Mouse (Mus musculus): ENCODE measurements around the gene Spdef.

The Spdef gene

DNA sequence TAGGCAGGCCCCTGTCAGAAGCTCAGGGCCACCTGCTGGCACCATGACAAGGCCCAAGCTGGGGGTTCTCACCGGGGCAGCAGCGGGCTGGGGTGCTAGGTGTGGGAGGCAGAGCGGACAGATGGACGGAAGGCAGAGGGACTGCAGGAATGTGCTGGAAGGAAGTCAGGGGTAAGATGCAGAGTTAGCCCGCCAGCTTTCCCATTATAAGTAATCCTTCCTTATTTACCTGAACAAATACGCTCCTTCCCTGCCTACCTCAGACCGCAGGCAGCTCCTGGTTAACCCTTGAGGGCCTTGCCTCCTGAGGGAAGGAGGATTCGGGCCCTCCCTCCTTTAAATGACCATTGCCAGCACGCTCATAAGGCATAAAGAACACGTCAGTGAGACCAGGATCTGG is at the start of gene Spdef:
Gene Spdef, minus strand, starts transcription at position 186 of the 400 bp plus-strand sequence.
- in situ Hi-C loops (cut with MboI; ENCODE audit: low pct_unique_long_range_greater_than_20kb in 1 of 2, low sequenced_read_pairs in 2 of 2, unreplicated experiment in 1 of 2), result no loop called here

DNA sequence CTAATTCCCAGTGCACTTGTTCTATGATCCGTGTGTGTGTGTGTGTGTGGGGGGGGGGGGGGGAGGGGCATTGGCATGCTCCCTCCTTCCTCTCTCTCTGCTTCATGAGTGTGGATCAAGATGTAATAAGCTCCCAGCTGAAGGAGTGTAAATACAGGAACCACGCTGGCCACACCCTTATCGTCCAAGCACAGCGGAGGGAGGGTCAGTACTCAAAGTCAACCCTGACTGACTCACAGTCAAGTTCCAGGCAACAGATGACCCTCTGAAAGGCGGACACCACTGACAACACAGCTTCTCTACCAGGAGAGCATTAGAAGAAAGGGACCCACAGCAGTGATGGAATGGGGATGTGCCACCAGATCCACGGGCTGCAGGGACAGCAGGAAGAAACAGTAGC is 49.1 kb upstream of the Spdef start:
- in situ Hi-C loops (cut with MboI; ENCODE audit: low pct_unique_long_range_greater_than_20kb in 1 of 2, low sequenced_read_pairs in 2 of 2, unreplicated experiment in 1 of 2), result no loop called here

DNA sequence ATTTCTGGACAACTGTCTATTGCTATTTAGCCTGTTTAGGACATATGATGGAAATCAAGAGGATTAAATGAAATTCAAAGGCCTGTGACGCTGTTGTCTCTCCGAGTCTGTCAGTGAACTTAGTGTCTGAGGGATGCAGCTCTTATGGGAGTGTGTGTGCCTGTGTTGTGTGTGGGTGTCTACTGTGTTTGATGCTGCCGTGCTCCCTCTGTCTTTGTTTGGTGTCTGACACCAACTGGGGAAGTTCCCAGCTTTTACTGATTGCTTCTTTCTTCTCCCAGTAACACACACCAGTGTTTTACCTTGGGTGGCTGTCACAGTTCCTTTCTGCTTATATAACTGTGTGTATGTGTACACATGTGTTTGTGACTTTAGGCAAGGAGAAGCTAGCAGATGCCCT is 45.4 kb upstream of the Spdef start:
- in situ Hi-C loops (cut with MboI; ENCODE audit: low pct_unique_long_range_greater_than_20kb in 1 of 2, low sequenced_read_pairs in 2 of 2, unreplicated experiment in 1 of 2), result no loop called here

DNA sequence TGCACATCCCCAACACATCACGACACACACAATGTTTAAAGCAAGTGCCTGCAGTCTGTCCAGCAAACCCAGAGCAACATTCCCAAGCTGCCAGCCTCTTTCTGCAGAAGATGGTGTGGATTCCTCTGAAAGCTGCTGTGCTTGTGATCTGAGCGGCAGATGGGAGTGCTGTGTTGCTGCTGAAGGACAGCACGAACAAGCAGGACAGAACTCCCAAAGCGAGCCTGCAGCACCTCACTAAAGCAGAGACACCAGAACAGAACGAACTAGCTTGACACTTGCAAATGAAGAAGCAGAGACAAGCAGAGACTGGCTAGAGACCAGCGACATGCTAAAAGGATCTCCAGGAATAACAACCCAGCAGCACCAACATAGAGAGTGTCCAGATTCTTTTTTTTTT is 42.9 kb upstream of the Spdef start:
- in situ Hi-C loops (cut with MboI; ENCODE audit: low pct_unique_long_range_greater_than_20kb in 1 of 2, low sequenced_read_pairs in 2 of 2, unreplicated experiment in 1 of 2), result no loop called here

DNA sequence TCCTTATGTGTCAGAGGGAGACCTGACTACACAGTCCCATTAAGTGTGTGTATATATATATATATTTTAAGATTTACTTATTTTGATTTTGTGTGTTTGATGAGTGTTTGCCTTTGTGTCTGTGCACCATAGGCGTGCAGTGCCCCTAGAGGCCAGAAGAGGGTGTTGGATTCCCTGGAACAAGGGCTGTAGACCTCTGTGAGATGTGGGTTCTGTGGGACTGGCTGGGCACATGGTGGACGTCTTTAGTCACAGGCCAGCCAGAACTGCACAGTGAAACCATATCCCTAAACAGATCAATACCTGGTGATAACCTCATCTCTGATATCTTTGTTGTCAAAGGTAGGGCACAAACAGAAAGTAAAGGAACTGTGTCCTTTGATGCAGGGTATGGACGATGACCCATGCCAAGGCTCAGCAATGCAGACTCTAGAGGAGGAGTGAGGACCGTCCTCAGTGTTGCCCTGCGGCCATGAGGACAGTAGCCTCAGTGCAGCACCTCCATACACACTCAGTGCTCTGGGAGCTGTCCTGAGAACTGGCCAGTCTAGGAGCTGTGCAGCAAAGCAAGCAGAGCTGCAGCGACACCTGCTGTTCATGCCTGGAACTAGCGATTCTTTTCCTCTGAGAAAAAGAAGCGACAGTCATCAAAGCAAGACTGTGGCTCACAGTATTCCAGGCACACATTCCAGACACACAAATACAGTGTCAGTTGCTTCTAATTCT is 40.2 kb upstream of the Spdef start:
- in situ Hi-C loops (cut with MboI; ENCODE audit: low pct_unique_long_range_greater_than_20kb in 1 of 2, low sequenced_read_pairs in 2 of 2, unreplicated experiment in 1 of 2), result no loop called here

DNA sequence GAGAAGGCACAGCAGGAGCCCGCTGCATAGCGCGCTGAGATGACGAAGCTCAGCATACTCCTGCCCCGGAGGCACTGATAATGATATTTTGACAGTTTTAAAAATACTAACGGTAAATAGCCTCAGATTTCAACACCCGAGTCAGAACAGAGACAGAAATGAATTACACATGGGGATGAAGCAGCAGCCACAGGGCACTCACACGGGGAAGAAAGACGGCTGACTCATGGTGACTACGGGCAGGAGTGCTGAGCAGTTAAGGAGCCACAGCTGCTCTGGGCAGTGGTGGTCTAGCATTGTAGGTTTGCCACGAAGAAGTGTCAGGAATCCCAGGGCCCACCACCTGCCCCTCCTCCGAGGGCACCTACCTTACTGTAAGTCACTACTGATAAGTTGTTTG is 38.8 kb upstream of the Spdef start:
- in situ Hi-C loops (cut with MboI; ENCODE audit: low pct_unique_long_range_greater_than_20kb in 1 of 2, low sequenced_read_pairs in 2 of 2, unreplicated experiment in 1 of 2), result no loop called here

DNA sequence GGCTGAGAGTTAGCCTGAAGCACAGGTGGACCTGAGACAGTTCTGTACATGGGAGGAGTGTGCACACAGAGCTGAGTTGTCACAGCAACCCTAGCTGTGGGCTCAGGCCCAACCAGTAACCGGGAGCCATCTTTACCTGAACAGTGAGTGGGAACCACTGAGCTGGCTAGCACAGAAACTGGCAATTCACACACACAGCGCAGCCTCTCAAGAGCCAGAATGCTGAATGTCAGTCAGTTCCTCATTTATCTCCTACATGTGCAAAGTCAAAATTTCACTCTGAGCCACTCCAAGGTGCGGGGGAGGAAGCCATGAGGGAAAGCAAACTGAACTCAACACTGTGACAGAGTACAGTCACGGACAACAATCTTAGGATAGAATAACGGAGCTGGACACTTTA is 38.4 kb upstream of the Spdef start:
- in situ Hi-C loops (cut with MboI; ENCODE audit: low pct_unique_long_range_greater_than_20kb in 1 of 2, low sequenced_read_pairs in 2 of 2, unreplicated experiment in 1 of 2), result no loop called here

DNA sequence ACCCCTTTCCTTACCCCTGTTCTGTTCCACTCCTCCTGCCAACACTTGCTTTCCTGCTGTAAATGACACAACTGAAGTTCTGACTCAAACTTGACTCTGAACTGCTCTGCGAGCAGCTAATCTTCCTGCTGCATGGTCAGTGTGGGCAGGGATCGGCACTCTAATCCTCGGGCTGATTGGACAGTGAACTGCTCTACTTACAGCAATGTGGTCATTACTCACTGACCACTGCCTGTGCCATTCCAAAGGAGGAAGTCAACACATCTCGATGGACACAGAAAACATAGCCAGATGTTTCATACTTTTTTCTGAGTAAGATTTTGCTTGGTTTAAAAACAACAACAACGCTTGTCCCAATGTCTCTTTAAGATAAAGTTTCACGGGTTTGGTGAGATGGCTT is 36.3 kb upstream of the Spdef start:
- in situ Hi-C loops (cut with MboI; ENCODE audit: low pct_unique_long_range_greater_than_20kb in 1 of 2, low sequenced_read_pairs in 2 of 2, unreplicated experiment in 1 of 2), result no loop called here

DNA sequence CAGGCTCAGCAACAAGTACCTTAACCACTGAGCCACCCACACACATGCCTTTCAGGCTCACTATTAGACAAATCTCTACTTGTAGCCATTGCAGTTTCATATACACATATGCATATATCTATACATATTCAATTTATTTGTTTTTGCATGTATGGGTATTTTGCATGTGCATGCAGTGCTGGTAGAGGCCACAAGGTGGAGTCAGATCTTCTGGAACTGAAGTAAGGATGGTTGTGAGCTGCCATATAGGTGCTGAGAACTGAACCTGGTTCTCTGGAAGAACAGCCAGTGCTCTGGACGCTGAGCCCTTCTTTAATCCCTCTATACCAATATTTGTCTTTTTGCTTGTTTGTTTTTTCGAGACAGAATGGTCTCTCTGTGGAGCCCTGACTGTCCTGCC is 35.7 kb upstream of the Spdef start:
- in situ Hi-C loops (cut with MboI; ENCODE audit: low pct_unique_long_range_greater_than_20kb in 1 of 2, low sequenced_read_pairs in 2 of 2, unreplicated experiment in 1 of 2), result no loop called here

DNA sequence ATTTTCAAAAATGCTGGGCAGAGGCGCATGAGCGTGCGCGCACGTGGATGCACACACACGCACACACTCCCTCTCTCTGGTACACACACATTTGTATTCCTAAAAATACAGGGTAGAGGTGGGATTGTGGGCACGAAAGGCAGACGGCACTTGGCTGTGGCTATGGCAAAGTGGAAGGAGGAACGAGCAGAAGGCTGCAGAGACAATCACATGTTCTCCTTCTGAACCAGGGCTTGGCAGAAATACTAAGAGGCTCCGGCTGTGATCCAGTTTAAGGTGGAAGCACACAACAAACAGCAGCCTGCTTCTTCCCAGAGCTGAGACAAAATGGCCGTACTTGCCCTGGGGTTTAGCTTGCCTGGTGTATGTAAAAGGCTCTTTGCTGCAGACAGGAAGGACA is 34.1 kb upstream of the Spdef start:
- in situ Hi-C loops (cut with MboI; ENCODE audit: low pct_unique_long_range_greater_than_20kb in 1 of 2, low sequenced_read_pairs in 2 of 2, unreplicated experiment in 1 of 2), result no loop called here

DNA sequence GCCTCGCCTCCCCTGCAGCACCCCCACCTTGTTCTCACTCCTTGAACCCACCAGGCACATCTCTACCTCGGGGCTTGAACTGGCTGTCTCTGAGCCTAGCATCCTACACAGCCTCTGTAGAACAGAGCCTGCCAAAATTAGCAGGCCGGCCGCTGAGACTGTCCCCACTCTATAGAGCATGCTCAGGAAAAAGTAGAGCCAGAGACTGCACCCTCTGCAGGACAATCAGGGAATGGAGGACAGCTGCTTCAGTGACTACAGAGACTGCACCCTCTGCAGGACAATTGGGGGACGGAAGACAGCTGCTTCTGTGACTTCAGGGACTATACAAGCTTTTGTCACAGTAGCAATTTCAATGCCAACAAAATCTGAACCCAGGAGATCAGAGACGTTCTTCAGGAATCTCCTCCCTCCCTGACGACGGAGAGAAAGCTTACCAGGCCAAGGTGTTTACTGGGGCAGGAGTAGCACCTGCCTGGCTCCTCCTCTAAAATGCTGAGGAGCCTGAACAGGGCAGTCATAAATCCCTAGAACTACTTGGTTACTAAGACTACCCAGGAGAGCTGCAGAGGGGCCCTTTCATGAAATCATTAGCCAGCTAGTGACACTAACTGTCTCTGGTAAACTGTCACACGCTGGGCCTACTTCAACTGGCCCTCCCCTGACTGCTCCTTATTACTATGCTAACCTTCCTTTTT is 33.0 kb upstream of the Spdef start:
- in situ Hi-C loops (cut with MboI; ENCODE audit: low pct_unique_long_range_greater_than_20kb in 1 of 2, low sequenced_read_pairs in 2 of 2, unreplicated experiment in 1 of 2), result no loop called here

DNA sequence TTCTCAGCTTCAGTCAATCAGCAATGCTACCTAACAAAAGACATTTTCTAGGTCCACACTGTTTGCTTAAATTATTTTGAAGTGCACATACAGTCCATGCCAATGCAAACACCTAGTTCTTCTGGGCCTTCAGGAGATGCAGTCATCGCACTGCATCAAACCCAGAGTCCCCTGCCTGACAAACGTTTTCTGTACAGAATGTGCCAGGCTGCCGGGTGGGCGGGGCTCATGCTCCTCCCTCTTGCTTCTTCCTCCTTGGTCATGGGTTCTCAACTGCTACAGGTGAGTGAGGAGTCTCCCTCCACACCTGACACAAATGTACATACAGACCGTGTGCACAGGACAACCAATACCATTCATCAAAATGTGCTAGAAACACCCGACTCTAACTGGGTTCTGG is 31.4 kb upstream of the Spdef start:
- in situ Hi-C loops (cut with MboI; ENCODE audit: low pct_unique_long_range_greater_than_20kb in 1 of 2, low sequenced_read_pairs in 2 of 2, unreplicated experiment in 1 of 2), result no loop called here

DNA sequence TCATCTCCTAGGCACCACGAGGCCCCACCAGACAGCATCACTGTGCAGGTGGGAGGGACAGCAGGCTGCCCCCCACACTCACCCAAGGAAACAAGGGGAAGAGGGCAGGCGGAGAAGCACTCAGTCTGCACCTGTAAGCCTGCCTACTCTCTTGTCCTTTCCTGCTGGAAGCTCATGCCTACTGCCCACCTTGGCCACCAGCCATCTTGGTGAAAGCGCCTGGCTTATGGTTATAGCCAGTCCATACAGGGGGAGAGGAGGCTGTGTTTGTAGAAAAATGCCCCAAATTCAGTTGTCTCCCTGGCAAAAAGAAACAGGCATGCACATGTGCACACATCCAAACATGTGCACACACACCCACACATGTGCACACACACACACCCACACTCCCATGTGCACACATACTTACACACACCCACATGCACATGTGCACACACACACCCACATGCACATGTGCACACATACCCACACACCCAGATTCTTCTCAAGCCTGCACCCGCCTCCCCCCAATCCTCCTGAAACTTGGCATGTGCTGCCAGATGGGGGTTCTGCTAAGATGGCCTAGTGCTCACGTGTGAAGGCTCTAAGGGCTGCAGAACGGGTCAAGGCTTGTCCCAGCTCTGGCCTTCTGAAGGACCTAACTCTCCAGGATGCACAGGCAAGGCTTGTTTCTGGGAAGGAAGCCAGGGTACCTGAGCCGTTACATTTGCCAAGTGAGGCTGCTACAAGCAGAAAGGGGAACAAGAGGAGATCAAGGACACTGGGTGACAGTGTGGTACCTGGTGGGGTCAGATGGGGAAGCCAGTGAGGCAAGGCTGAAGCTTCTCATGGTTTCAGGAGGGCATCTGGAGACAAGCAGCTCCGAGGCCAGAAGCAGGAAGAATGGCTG is 22.8 kb upstream of the Spdef start:
- in situ Hi-C loops (cut with MboI; ENCODE audit: low pct_unique_long_range_greater_than_20kb in 1 of 2, low sequenced_read_pairs in 2 of 2, unreplicated experiment in 1 of 2), result no loop called here

DNA sequence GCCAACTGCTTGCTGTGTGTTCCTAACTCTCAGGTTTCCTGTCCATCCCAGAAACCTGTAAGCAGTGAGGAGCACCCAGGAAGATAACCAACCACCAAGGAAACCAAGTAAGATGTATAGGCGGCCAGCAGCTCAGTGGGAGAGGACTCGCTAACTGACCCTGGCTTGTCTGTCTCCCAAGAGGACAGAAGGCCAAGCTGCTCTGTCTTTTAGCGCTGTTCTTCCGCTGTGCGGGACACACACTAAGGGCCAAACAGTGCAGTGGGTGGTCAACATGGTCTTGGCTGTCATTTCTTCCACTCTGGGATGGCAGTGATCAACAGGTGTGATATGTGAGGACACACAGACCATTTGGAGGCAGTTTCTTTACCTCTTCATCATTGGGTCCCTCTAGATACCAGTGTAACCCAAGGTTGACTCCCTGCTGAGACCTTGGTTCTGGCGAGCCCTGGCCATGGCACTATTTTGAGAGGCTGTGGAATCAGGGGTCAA is 21.7 kb upstream of the Spdef start:
- in situ Hi-C loops (cut with MboI; ENCODE audit: low pct_unique_long_range_greater_than_20kb in 1 of 2, low sequenced_read_pairs in 2 of 2, unreplicated experiment in 1 of 2), result no loop called here

DNA sequence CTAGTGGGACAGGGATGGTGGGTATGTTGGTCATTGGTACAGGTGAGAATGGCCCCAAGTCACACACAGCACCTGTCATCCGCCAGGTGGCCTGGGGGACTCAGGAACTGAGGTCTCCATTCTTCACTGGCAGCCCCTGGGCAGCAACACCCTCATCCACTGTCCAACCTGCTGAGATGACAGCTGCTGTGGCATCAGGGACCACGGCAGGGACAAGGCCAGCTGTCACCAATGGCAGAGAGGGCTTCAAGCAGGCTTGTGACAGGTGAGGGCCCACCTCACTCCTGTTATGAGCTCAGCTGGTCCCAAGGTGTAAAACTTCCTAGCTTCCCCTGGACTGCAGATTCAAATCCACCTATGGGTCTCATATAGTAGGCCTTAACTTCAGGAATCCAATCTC is 19.4 kb upstream of the Spdef start:
- in situ Hi-C loops (cut with MboI; ENCODE audit: low pct_unique_long_range_greater_than_20kb in 1 of 2, low sequenced_read_pairs in 2 of 2, unreplicated experiment in 1 of 2), result no loop called here

DNA sequence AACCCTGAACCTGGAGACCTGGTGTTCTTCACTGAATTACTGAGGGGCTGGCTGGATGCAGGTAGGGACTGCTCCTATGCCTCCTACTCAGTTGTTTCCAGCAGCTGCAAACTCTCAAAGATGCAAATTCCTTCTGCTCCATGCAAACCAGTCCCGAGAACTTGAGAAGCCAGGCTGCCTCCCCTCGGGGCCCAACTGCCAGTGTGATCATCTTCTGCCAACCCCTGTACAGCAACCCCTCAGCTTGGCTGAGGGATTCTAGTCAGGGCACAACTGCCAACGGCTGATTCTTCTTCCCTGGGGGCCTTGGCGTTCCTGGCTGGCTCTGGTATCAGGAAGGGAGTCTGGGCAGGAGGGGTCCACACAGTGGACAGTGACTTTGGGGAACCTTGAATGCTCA is 17.7 kb upstream of the Spdef start:
- in situ Hi-C loops (cut with MboI; ENCODE audit: low pct_unique_long_range_greater_than_20kb in 1 of 2, low sequenced_read_pairs in 2 of 2, unreplicated experiment in 1 of 2), result no loop called here

DNA sequence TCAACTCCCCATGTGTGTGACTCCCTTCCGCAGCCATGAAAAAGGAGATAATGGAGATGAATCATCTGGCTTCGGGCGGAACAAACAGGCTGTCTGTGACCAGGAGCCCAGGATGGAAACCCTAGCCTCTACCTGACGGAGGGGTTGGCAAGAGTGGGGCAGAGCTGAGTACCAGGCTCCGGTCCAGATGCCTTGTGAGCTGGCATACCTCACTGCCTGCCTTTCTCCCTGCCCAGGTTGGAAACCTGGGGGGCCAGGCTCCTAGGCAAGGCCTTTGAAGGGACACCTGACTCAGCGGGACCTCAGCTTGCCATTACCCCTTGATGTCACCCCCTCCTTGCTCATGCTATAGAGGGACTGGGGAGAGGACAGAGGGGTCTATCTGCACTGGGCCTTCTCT is 12.2 kb upstream of the Spdef start:
- in situ Hi-C loops (cut with MboI; ENCODE audit: low pct_unique_long_range_greater_than_20kb in 1 of 2, low sequenced_read_pairs in 2 of 2, unreplicated experiment in 1 of 2), result no loop called here

DNA sequence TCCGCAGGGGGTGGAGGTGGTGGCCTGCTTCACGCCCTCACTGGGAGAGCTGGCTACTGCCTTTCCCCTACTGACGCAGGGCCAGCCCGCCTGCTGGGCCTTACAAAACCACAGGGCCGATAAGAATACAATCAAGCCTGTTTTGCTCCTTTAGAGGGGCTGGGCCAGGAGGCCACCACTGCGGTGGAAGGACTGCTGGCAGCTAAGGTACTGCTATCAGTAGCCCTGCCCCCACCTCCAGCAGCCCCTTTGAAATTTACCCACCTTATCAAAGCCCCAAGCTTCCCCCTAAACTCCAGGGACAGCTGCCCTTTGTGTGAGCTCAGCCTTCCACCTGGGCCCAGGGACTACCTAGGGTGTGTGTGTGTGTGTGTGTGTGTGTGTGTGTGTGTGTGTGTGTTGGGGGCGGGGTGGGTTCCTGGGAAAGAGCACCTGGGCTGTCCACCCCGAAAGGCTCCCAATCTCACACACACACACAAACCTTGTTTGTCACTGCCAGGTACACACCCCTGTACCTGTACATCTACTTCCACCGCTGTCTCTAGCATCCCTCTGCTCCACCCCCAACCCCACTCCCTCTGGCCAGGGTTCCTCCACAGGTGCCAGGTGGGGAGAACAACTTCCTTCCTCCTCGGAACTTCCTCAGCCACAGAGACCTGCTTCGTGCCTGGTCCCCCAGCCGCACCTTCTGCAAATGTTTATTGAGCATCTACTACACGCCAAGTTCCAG is 5.8 kb upstream of the Spdef start:
- in situ Hi-C loops (cut with MboI; ENCODE audit: low pct_unique_long_range_greater_than_20kb in 1 of 2, low sequenced_read_pairs in 2 of 2, unreplicated experiment in 1 of 2), result no loop called here

DNA sequence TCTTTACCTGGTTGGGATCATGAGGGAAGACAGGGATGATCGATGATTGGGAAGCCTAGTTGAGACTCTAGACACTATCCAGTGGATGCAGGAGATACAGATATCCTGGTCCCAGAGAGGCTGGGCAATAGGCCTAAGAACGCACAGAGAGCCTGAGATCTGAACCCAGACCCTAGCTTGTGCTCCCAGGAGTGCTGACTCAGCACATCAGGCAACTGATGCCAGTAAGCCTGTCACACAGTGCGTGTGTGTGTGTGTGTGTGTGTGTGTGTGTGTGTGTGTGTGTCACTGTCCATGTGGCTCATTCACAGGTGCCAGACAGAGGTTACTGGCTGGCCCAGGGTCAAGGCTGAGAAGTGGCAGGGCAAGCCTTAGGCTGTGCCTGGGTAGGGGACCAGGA is 3.9 kb upstream of the Spdef start:
- in situ Hi-C loops (cut with MboI; ENCODE audit: low pct_unique_long_range_greater_than_20kb in 1 of 2, low sequenced_read_pairs in 2 of 2, unreplicated experiment in 1 of 2), result no loop called here

Data from mouse embryonic stem cell (cell line).